ENCODE assay signal across 16 mouse cellular contexts in the genomic region with DNA sequence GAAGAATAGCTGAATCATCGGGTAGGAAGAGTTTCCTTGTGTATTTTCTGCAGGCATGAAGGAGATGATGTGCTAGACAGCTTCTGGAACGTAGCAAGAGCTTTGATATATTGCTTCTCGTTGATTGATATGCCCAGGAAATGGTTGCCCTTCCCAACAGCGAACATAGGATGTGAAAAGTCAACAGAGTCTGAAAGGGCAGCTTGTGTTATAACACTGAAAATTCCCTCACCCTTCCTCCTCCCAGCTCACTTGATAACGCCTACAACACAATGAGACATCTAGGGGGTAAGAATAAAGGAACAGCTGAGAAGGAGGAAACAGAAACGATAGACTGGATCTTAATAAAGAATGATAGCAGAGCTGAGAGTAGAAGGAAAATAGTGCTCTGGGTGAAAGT.
"Had no signal": no experiment of that assay in that cellular context is flagged by ENCODE, and none has a peak within 500 bp of the region (broad histone marks: within the 10 kb centered on the region; RNA-seq: fewer than 3 reads in every experiment).

No protein-coding gene starts in this region.

- H3K9me3 ChIP-seq: kidney, embryonic 15.5 days; limb, embryonic 10.5 days; liver, embryonic 15.5 days; lung, embryonic 15.5 days; megakaryocyte, embryonic 14.5 days; midbrain, embryonic 12.5 days; neural tube, embryonic 13.5 days had no signal

- DNase-seq: kidney, adult 18-20 months; kidney, postnatal 14 days; right cerebral cortex, postnatal 14 days; thymus, adult 18-20 months; thymus, postnatal 14 days had no signal

- H3K36me3 ChIP-seq: kidney, embryonic 15.5 days; limb, embryonic 10.5 days; liver, embryonic 15.5 days; lung, embryonic 15.5 days; midbrain, embryonic 12.5 days; neural tube, embryonic 13.5 days had no signal

- H3K27ac ChIP-seq: kidney, embryonic 15.5 days; left cerebral cortex, adult 2 months; limb, embryonic 10.5 days; liver, embryonic 15.5 days; lung, embryonic 15.5 days; macrophage; midbrain, embryonic 12.5 days; neural tube, embryonic 13.5 days had no signal

- H3K9ac ChIP-seq: kidney, embryonic 15.5 days; liver, embryonic 15.5 days; lung, embryonic 15.5 days; midbrain, embryonic 12.5 days; neural tube, embryonic 13.5 days had no signal

- H3K4me1 ChIP-seq: kidney, embryonic 15.5 days; limb, embryonic 10.5 days; liver, embryonic 15.5 days; lung, embryonic 15.5 days; midbrain, embryonic 12.5 days; neural tube, embryonic 13.5 days had no signal

- H3K4me2 ChIP-seq: kidney, embryonic 15.5 days; liver, embryonic 11.5 days; liver, embryonic 15.5 days; lung, embryonic 15.5 days; midbrain, embryonic 12.5 days; neural tube, embryonic 13.5 days had no signal

- H3K4me3 ChIP-seq: kidney, embryonic 15.5 days; left cerebral cortex, adult 2 months; limb, embryonic 10.5 days; liver, embryonic 15.5 days; lung, embryonic 15.5 days; megakaryocyte, embryonic 14.5 days; midbrain, embryonic 12.5 days; neural tube, embryonic 13.5 days had no signal

- ATAC-seq: midbrain, embryonic 16.5 days had no signal

- H3K27me3 ChIP-seq: kidney, embryonic 15.5 days; liver, embryonic 15.5 days; lung, embryonic 15.5 days; megakaryocyte, embryonic 14.5 days; midbrain, embryonic 12.5 days; neural tube, embryonic 13.5 days had no signal
